Mouse (Mus musculus): ENCODE measurements around the gene Abcc8. TPM values are rescaled to one million over a fixed set of nuclear protein-coding genes. Genes with fewer than 3 reads are reported as not detected.
A peak's percentile ranks its signal among the peaks of the same experiment; 100 is the strongest.
"Not testable (repeated sequence)": the region's sequence is repeated elsewhere in the genome, so short reads cannot be mapped to it uniquely, and the experiment has no call there.

The Abcc8 gene
- polyA plus RNA-seq, 1 experiment from 2014 or later, result 7.0 TPM

GRCm38 (mm10) chr7:46204775-46205174, 24.9 kb upstream of the Abcc8 start:
- 77% methylated on average over 6 of the region's 6 CpGs for WGBS
- Histone ChIP-seq H3K4me3 (ENCODE audit: low read depth, low read length) (no peak overlapping the region), H3K27me3 (ENCODE audit: control insufficient read depth, insufficient read depth, low read length) (no peaks in the 10 kb centered on the region), H3K4me1 (ENCODE audit: control insufficient read depth, insufficient read depth, low read length) (no peaks in the 10 kb centered on the region), H3K9me3 (ENCODE audit: control insufficient read depth, low read depth, low read length) (no peaks in the 10 kb centered on the region), H3K9ac (replicated peaks; ENCODE audit: low read depth, low read length) (no peak overlapping the region), H3K36me3 (ENCODE audit: control insufficient read depth, insufficient read depth, low read length) (no peaks in the 10 kb centered on the region), H3K27ac (ENCODE audit: low read length) (no peak overlapping the region), H3K4me2 (replicated peaks; ENCODE audit: low read depth, low read length) (no peak overlapping the region)
- ATAC-seq (ENCODE audit: insufficient number of reproducible peaks, insufficient read depth, low FRiP score, low read depth), result no peak

GRCm38 (mm10) chr7:46204046-46204471, 24.2 kb upstream of the Abcc8 start:
- H3K9me3 ChIP-seq (ENCODE audit: control insufficient read depth, low read depth, low read length), result no peaks in the 10 kb centered on the region
- H3K4me2 ChIP-seq (replicated peaks; ENCODE audit: low read depth, low read length), result no peak overlapping the region
- no peaks in the 10 kb centered on the region for H3K36me3 ChIP-seq (ENCODE audit: control insufficient read depth, insufficient read depth, low read length)
- H3K4me1 ChIP-seq (ENCODE audit: control insufficient read depth, insufficient read depth, low read length), result no peaks in the 10 kb centered on the region
- no peak overlapping the region for H3K9ac ChIP-seq (replicated peaks; ENCODE audit: low read depth, low read length)
- H3K27me3 ChIP-seq (ENCODE audit: control insufficient read depth, insufficient read depth, low read length), result no peaks in the 10 kb centered on the region
- no peak for ATAC-seq (ENCODE audit: insufficient number of reproducible peaks, insufficient read depth, low FRiP score, low read depth)
- no peak overlapping the region for H3K27ac ChIP-seq (ENCODE audit: low read length)
- WGBS, result 37% methylated on average over 11 of the region's 11 CpGs
- H3K4me3 ChIP-seq (ENCODE audit: low read depth, low read length), result no peak overlapping the region

GRCm38 (mm10) chr7:46201649-46202048, 21.8 kb upstream of the Abcc8 start:
- H3K36me3 ChIP-seq (ENCODE audit: control insufficient read depth, insufficient read depth, low read length), result no peaks in the 10 kb centered on the region
- no peak overlapping the region for H3K4me2 ChIP-seq (replicated peaks; ENCODE audit: low read depth, low read length)
- no peaks in the 10 kb centered on the region for H3K27me3 ChIP-seq (ENCODE audit: control insufficient read depth, insufficient read depth, low read length)
- H3K4me3 ChIP-seq (ENCODE audit: low read depth, low read length), result no peak overlapping the region
- H3K4me1 ChIP-seq (ENCODE audit: control insufficient read depth, insufficient read depth, low read length), result no peaks in the 10 kb centered on the region
- no peak overlapping the region for H3K27ac ChIP-seq (ENCODE audit: low read length)
- H3K9ac ChIP-seq (replicated peaks; ENCODE audit: low read depth, low read length), result no peak overlapping the region
- ATAC-seq (ENCODE audit: insufficient number of reproducible peaks, insufficient read depth, low FRiP score, low read depth), result no peak; the same call in 1 of the 2 replicates
- WGBS, result 13% methylated on average over 14 of the region's 14 CpGs
- H3K9me3 ChIP-seq (ENCODE audit: control insufficient read depth, low read depth, low read length), result no peaks in the 10 kb centered on the region

GRCm38 (mm10) chr7:46200021-46200420, 20.2 kb upstream of the Abcc8 start:
- H3K9me3 ChIP-seq (ENCODE audit: control insufficient read depth, low read depth, low read length), result no peaks in the 10 kb centered on the region
- 67% methylated on average over 6 of the region's 6 CpGs for WGBS
- H3K4me1 ChIP-seq (ENCODE audit: control insufficient read depth, insufficient read depth, low read length), result no peaks in the 10 kb centered on the region
- no peak overlapping the region for H3K9ac ChIP-seq (replicated peaks; ENCODE audit: low read depth, low read length)
- no peak overlapping the region for H3K4me3 ChIP-seq (ENCODE audit: low read depth, low read length)
- no peak overlapping the region for H3K27ac ChIP-seq (ENCODE audit: low read length)
- no peaks in the 10 kb centered on the region for H3K27me3 ChIP-seq (ENCODE audit: control insufficient read depth, insufficient read depth, low read length)
- ATAC-seq (ENCODE audit: insufficient number of reproducible peaks, insufficient read depth, low FRiP score, low read depth), result no peak
- no peaks in the 10 kb centered on the region for H3K36me3 ChIP-seq (ENCODE audit: control insufficient read depth, insufficient read depth, low read length)
- no peak overlapping the region for H3K4me2 ChIP-seq (replicated peaks; ENCODE audit: low read depth, low read length)

- H3K4me1 ChIP-seq (ENCODE audit: control insufficient read depth, insufficient read depth, low read length), result no peaks in the 10 kb centered on the region
- H3K27me3 ChIP-seq (ENCODE audit: control insufficient read depth, insufficient read depth, low read length), result no peaks in the 10 kb centered on the region
- H3K27ac ChIP-seq (ENCODE audit: low read length), result no peak overlapping the region
- H3K9me3 ChIP-seq (ENCODE audit: control insufficient read depth, low read depth, low read length), result no peaks in the 10 kb centered on the region
- no peak overlapping the region for H3K4me2 ChIP-seq (replicated peaks; ENCODE audit: low read depth, low read length)
- ATAC-seq (ENCODE audit: insufficient number of reproducible peaks, insufficient read depth, low FRiP score, low read depth), result no peak
- no peak overlapping the region for H3K4me3 ChIP-seq (ENCODE audit: low read depth, low read length)
- H3K9ac ChIP-seq (replicated peaks; ENCODE audit: low read depth, low read length), result no peak overlapping the region
- 78% methylated on average over 5 of the region's 5 CpGs for WGBS
- no peaks in the 10 kb centered on the region for H3K36me3 ChIP-seq (ENCODE audit: control insufficient read depth, insufficient read depth, low read length)
Measured at GRCm38 (mm10) chr7:46195356-46195755, 15.5 kb upstream of the Abcc8 start.

GRCm38 (mm10) chr7:46184232-46184631, 4.4 kb upstream of the Abcc8 start:
- H3K9ac ChIP-seq (replicated peaks; ENCODE audit: low read depth, low read length), result no peak overlapping the region
- H3K9me3 ChIP-seq (ENCODE audit: control insufficient read depth, low read depth, low read length), result no peaks in the 10 kb centered on the region
- peaks cover 4% of the 10 kb centered on the region; the same call in 1 of the 2 replicates for H3K4me1 ChIP-seq (ENCODE audit: control insufficient read depth, insufficient read depth, low read length)
- no peak for ATAC-seq (ENCODE audit: insufficient number of reproducible peaks, insufficient read depth, low FRiP score, low read depth)
- no peak overlapping the region for H3K4me3 ChIP-seq (ENCODE audit: low read depth, low read length)
- H3K27me3 ChIP-seq (ENCODE audit: control insufficient read depth, insufficient read depth, low read length), result 0 out of 2 replicates have a peak, but pooled peaks cover 7% of the 10 kb centered on the region
- no peak overlapping the region for H3K4me2 ChIP-seq (replicated peaks; ENCODE audit: low read depth, low read length)
- H3K36me3 ChIP-seq (ENCODE audit: control insufficient read depth, insufficient read depth, low read length), result no peaks in the 10 kb centered on the region
- no peak overlapping the region for H3K27ac ChIP-seq (ENCODE audit: low read length)

- 2% methylated on average over 3 of the region's 3 CpGs for WGBS
Measured at GRCm38 (mm10) chr7:46181590-46181989, 1.8 kb upstream of the Abcc8 start.

GRCm38 (mm10) chr7:46168980-46169379, 10.9 kb downstream of the Abcc8 start:
- 76% methylated on average over 1 of the region's 1 CpGs for WGBS
- not testable (repeated sequence) for H3K9me3 ChIP-seq (ENCODE audit: control insufficient read depth, low read depth, low read length); H3K27me3 ChIP-seq (ENCODE audit: control insufficient read depth, insufficient read depth, low read length); H3K36me3 ChIP-seq (ENCODE audit: control insufficient read depth, insufficient read depth, low read length); H3K4me3 ChIP-seq (ENCODE audit: low read depth, low read length); H3K9ac ChIP-seq (replicated peaks; ENCODE audit: low read depth, low read length); H3K27ac ChIP-seq (ENCODE audit: low read length); H3K4me2 ChIP-seq (replicated peaks; ENCODE audit: low read depth, low read length); H3K4me1 ChIP-seq (ENCODE audit: control insufficient read depth, insufficient read depth, low read length); ATAC-seq (ENCODE audit: insufficient number of reproducible peaks, insufficient read depth, low FRiP score, low read depth)

More at GRCm38 (mm10) chr7:46181590-46181989, 1.8 kb upstream of the Abcc8 start:
- H3K4me2 ChIP-seq (replicated peaks; ENCODE audit: low read depth, low read length), result no peak overlapping the region
- H3K27me3 ChIP-seq (ENCODE audit: control insufficient read depth, insufficient read depth, low read length), result 0 out of 2 replicates have a peak, but pooled peaks cover 8% of the 10 kb centered on the region
- no peak overlapping the region for H3K4me3 ChIP-seq (ENCODE audit: low read depth, low read length)
- no peak overlapping the region for H3K9ac ChIP-seq (replicated peaks; ENCODE audit: low read depth, low read length)
- H3K9me3 ChIP-seq (ENCODE audit: control insufficient read depth, low read depth, low read length), result no peaks in the 10 kb centered on the region
- no peak overlapping the region for H3K27ac ChIP-seq (ENCODE audit: low read length)
- peaks cover 4% of the 10 kb centered on the region; the same call in 1 of the 2 replicates for H3K4me1 ChIP-seq (ENCODE audit: control insufficient read depth, insufficient read depth, low read length)
- ATAC-seq (ENCODE audit: insufficient number of reproducible peaks, insufficient read depth, low FRiP score, low read depth), result peak; percentile 53; the same call in 1 of the 2 replicates
- no peaks in the 10 kb centered on the region for H3K36me3 ChIP-seq (ENCODE audit: control insufficient read depth, insufficient read depth, low read length)

- H3K4me3 ChIP-seq (ENCODE audit: low read depth, low read length), result no peak overlapping the region
- no peaks in the 10 kb centered on the region for H3K27me3 ChIP-seq (ENCODE audit: control insufficient read depth, insufficient read depth, low read length)
- no peaks in the 10 kb centered on the region for H3K36me3 ChIP-seq (ENCODE audit: control insufficient read depth, insufficient read depth, low read length)
- H3K9me3 ChIP-seq (ENCODE audit: control insufficient read depth, low read depth, low read length), result no peaks in the 10 kb centered on the region
- no peak for ATAC-seq (ENCODE audit: insufficient number of reproducible peaks, insufficient read depth, low FRiP score, low read depth)
- WGBS, result 90% methylated on average over 6 of the region's 6 CpGs
- H3K4me1 ChIP-seq (ENCODE audit: control insufficient read depth, insufficient read depth, low read length), result no peaks in the 10 kb centered on the region
- no peak overlapping the region for H3K4me2 ChIP-seq (replicated peaks; ENCODE audit: low read depth, low read length)
- H3K9ac ChIP-seq (replicated peaks; ENCODE audit: low read depth, low read length), result no peak overlapping the region
- H3K27ac ChIP-seq (ENCODE audit: low read length), result no peak overlapping the region
Measured at GRCm38 (mm10) chr7:46168402-46168801, 11.4 kb downstream of the Abcc8 start.

Measured in stomach, embryonic 14.5 days (tissue).